Mouse (Mus musculus): ENCODE data around the gene Uhrf1.

DNA sequence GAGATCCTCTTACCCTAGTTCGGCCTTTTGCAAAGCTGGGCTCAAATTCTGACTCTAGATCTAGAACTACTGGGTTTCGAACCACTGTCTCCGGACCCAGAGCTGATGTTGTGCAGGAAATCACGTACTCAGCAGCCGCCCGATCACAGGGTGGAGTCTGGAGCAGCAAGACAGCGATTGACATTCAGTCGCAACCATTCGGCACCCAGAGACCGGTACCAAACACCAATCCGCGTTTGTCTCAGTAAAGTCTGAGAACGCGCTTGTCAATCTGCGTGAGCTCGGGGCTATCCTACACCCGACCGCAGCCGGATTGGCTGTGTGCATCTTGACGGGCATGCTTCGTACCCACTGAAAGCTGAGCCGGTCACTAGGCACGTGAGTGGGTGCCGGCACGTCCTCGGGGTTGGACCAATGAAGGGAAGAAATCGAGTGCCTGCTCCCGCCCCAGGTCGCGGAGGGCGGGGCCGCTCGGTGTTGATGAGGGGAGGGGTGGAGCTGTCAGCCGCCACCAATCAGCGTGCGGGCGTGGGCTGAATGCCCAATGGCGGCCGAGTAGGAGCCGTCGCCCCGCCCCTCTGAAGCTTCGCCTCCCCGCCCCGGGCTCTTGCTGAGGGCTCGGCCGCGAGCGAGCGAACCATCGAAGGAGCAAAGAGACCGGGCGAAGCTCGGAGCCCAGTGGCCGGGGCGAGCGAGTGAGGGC is 22.5 kb downstream of the Uhrf1 start, which contains the start of gene Kdm4b:
- no peak for TF ChIP-seq CTCF (IDR thresholded peaks at IDR 0.05; ENCODE audit: low read depth)
- no peak for TF ChIP-seq EP300 (IDR thresholded peaks at IDR 0.05; ENCODE audit: low read depth)

Data from liver, embryonic 14.5 days (tissue).